Mouse (Mus musculus) CH12.LX (cell line): ENCODE results near the gene Sobp.

Experiments used
- CTCF ChIP-seq, 2 experiments: IDR thresholded peaks in 1 of 2; conservative IDR thresholded peaks in 1 of 2; 2 replicates each; pipeline ENCODE4 v1.5.1; 2011 to 2012; ENCODE audit warnings: low read depth in 2 of 2, low read length in 2 of 2, improper control_type of control experiment in 1 of 2, inconsistent platforms in 1 of 2, mild to moderate bottlenecking in 1 of 2, moderate library complexity in 1 of 2
- EP300 ChIP-seq: IDR thresholded peaks from 2 replicates; pipeline ENCODE4 v1.6.1; 2011; ENCODE audit warnings: low read length, improper control_type of control experiment
- ETS1 ChIP-seq: conservative IDR thresholded peaks from 2 replicates; pipeline ENCODE4 v1.6.1; 2012; ENCODE audit warnings: low read depth, mild to moderate bottlenecking, inconsistent platforms, low read length, improper control_type of control experiment, moderate library complexity
- MXI1 ChIP-seq: IDR thresholded peaks from 2 replicates; pipeline ENCODE4 v1.6.1; 2011; ENCODE audit warnings: mild to moderate bottlenecking, low read depth, low read length, improper control_type of control experiment
- NELFE ChIP-seq: IDR thresholded peaks from 2 replicates; pipeline ENCODE4 v1.6.1; 2011; ENCODE audit warnings: low read depth, low read length, improper control_type of control experiment
- POLR2A ChIP-seq: IDR thresholded peaks from 2 replicates; pipeline ENCODE4 v1.6.1; 2011; ENCODE audit warnings: low read depth, mild to moderate bottlenecking, improper control_type of control experiment, low read length
- TBP ChIP-seq: conservative IDR thresholded peaks from 2 replicates; pipeline ENCODE4 v1.6.1; 2011; ENCODE audit warnings: low read depth, low read length, improper control_type of control experiment

DNA sequence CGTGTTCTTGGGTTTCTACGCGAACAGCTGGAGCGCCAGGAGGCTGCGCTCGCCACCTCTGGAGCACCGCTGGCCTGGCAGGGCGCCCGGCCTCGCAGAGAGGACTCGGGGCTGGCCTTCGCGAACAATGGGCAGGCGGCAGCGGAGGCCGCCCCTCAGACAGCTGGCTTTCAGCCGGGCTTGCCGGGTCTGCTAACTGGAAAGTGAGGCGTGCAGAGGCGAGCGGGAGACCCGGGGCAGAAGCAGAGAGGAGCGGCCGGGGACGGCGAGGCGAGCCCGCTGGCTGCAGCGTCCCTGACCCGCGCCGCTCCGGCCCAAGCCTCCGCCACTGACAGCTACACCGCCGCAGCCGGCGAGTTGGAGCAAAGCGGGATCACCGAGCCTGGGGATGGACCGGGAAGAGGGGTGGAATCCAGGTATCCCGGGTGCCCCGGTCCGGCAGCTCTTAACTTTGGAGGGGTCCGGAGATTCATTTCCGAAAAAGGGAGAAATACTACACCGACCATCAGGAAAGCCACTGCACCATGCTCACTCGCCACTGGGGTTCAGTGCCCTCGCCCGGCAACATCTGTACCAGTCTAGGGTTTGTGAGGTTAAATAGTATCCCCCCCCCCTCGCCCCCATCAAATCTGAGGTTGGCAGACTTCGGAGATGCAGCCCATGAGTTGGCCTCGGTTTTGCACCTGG is 1.0 kb downstream of the Sobp start:
- no peak for TF ChIP-seq ETS1
- TF ChIP-seq CTCF (conservative IDR thresholded peaks at IDR 0.05 in 1 of 2, IDR thresholded peaks at IDR 0.05 in 1 of 2; ENCODE audit: low read depth in 2 of 2, low read length in 2 of 2) = no peak
- TF ChIP-seq POLR2A = no peak
- TF ChIP-seq TBP = no peak
- no peak for TF ChIP-seq MXI1
- TF ChIP-seq EP300 = no peak
- TF ChIP-seq NELFE = no peak
